Mouse (Mus musculus) kidney, adult 18-20 months (tissue): ENCODE measurements at regions not wholly inside any gene's neighbourhood (a gene's known extent, or its start where the extent isn't known, plus 50 kb on each side); places are given as distances from the start of the nearest gene placed in this dataset.
"Not testable (repeated sequence)": the region's sequence is repeated elsewhere in the genome, so short reads cannot be mapped to it uniquely, and the experiment has no call there.

ENCODE experiments used
- DNase-seq: peaks from one replicate; pipeline ENCODE4 v3.0.0; 2021

GRCm38 (mm10) chr1:184669173-184669572, 63.2 kb downstream of the Hlx start:
- not testable (repeated sequence) for DNase-seq

GRCm38 (mm10) chr1:184668428-184668827, 64.0 kb downstream of the Hlx start:
- DNase-seq = no peak

GRCm38 (mm10) chr1:184668022-184668421, 64.4 kb downstream of the Hlx start:
- DNase-seq = no peak

- DNase-seq = no peak
These were observed 67.2 kb downstream of the Hlx start for GRCm38 (mm10) chr1:184665243-184665642.

GRCm38 (mm10) chr1:184664098-184664375, 68.4 kb downstream of the Hlx start:
- DNase-seq = no peak

- DNase-seq = no peak
These were observed 68.9 kb downstream of the Hlx start for GRCm38 (mm10) chr1:184663300-184664097.

GRCm38 (mm10) chr1:184650541-184651105, 81.8 kb downstream of the Hlx start:
- no peak for DNase-seq

GRCm38 (mm10) chr1:184647920-184648540, 84.4 kb downstream of the Hlx start:
- no peak for DNase-seq

GRCm38 (mm10) chr1:184644767-184645598, 87.4 kb downstream of the Hlx start:
- DNase-seq = no peak

- DNase-seq = no peak
These were observed 101.5 kb downstream of the Hlx start for GRCm38 (mm10) chr1:184630695-184631475.

- no peak for DNase-seq
These were observed 103.2 kb downstream of the Hlx start for GRCm38 (mm10) chr1:184629194-184629593.

GRCm38 (mm10) chr1:184628566-184629168, 103.8 kb downstream of the Hlx start:
- DNase-seq = no peak

- no peak for DNase-seq
These were observed 110.0 kb downstream of the Hlx start for GRCm38 (mm10) chr1:184622462-184622861.

- no peak for DNase-seq
These were observed 110.5 kb downstream of the Hlx start for GRCm38 (mm10) chr1:184621950-184622349.

GRCm38 (mm10) chr1:184617853-184618454, 114.5 kb downstream of the Hlx start:
- no peak for DNase-seq

GRCm38 (mm10) chr1:184615991-184616390, 116.4 kb downstream of the Hlx start:
- DNase-seq = no peak

GRCm38 (mm10) chr1:184614699-184615415, 117.6 kb downstream of the Hlx start:
- DNase-seq = no peak

- DNase-seq = no peak
These were observed 119.5 kb downstream of the Hlx start for GRCm38 (mm10) chr1:184612880-184613279.

GRCm38 (mm10) chr1:184608938-184609337, 123.5 kb downstream of the Hlx start:
- DNase-seq = no peak

- DNase-seq = no peak
These were observed 124.1 kb downstream of the Hlx start for GRCm38 (mm10) chr1:184608338-184608737.

- DNase-seq = no peak
These were observed 125.9 kb downstream of the Hlx start for GRCm38 (mm10) chr1:184606541-184606940.
